Mouse (Mus musculus): ENCODE data around the gene Olfr485.
"Not testable (repeated sequence)": the region's sequence is repeated elsewhere in the genome, so short reads cannot be mapped to it uniquely, and the experiment has no call there.

Gene Olfr485

GRCm38 (mm10) chr7:108159771-108160170, at the start of gene Olfr485:
Gene Olfr485 (minus strand): TSS chr7:108159871.
- no peak for DNase-seq (ENCODE audit: low spot score)

- DNase-seq (ENCODE audit: low spot score), result no peak
Measured at GRCm38 (mm10) chr7:108196938-108197337, 37.3 kb upstream of the Olfr485 start.

- not testable (repeated sequence) for DNase-seq (ENCODE audit: low spot score)
Measured at GRCm38 (mm10) chr7:108196337-108196736, 36.7 kb upstream of the Olfr485 start.

DNA sequence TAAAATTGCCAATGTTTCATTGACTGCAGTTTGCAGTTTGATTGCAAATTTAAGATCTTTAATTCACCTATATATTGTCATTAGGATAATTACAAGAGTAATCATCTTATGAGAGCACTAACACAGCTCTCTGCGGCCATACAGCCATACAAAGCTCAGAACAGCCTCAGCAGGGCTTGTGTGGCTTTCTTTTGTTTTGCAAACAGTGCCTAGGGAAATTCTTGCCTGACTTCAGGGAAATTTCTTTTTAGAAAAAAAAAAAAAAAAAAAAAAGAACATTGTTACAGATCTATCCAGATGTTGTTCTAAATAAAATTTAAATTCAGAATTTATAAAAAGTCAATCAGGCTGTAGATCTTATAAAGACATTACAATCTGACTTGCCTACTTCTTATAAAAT, 33.0 kb upstream of the Olfr485 start:
- not testable (repeated sequence) for DNase-seq (ENCODE audit: low spot score)

DNA sequence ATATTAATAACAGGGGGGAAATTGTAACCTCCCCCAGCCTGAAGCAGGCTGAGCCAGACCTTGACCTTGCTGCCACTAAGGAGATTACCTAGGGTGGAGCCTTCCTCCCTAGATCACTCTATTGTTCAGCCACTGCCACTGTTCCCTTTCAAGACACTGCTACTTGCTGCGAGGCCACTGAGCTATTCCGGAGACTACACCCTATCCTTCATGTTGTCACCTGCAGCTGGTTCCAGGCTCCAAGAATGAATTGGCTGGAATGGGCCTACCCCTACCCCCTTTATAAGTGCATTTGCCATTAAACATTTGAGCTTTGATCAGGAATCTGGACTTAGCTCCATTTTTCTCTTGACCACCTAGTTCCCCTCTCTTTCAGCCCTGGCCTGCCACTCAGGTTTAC, 31.5 kb upstream of the Olfr485 start:
- not testable (repeated sequence) for DNase-seq (ENCODE audit: low spot score)

DNA sequence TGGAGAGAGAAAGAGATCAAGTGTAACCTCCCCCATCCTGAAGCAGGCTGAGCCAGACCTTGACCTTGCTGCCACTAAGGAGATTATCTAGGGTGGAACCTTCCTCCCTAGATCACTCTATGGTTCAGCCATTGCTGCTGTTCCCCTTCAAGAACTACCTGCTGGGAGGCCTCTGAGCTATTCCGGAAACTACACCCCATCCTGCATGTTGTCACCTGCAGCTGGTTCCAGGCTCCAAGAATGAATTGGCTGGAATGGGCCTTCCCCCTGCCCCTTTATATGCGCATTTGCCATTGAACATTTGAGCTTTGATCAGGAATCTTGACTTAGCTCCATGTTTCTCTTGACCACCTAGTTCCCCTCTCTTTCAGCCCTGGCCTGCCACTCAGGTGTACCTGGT, 25.6 kb upstream of the Olfr485 start:
- DNase-seq (ENCODE audit: low spot score), result not testable (repeated sequence)

DNA sequence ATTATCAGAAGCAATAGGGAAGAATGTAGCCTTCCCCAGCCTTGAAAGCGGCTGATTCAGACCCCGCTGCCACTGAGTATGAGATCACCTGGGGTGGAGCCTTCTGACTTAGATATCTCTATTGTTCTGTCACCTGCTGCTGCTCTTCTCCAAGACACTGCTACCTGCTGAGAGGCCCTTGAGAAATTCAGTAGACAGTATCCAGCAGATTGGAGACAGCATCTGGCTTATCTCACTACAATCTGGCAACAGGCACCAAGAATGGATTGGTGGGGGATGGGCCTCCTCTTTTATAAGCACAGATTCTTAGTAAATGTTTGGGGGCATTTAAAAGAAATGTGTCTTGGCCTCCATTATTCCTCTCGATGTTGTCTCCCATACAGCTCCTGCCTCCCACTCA, 24.7 kb upstream of the Olfr485 start:
- DNase-seq (ENCODE audit: low spot score), result not testable (repeated sequence)

- DNase-seq (ENCODE audit: low spot score), result not testable (repeated sequence)
Measured at GRCm38 (mm10) chr7:108172642-108173041, 13.0 kb upstream of the Olfr485 start, which contains the start of gene Olfr486. Gene Olfr486 (minus strand): TSS chr7:108172742.

- no peak for DNase-seq (ENCODE audit: low spot score)
Measured at GRCm38 (mm10) chr7:108127349-108127748, 32.3 kb downstream of the Olfr485 start, which contains the start of gene Olfr484. Gene Olfr484 (minus strand): TSS chr7:108127449.

DNA sequence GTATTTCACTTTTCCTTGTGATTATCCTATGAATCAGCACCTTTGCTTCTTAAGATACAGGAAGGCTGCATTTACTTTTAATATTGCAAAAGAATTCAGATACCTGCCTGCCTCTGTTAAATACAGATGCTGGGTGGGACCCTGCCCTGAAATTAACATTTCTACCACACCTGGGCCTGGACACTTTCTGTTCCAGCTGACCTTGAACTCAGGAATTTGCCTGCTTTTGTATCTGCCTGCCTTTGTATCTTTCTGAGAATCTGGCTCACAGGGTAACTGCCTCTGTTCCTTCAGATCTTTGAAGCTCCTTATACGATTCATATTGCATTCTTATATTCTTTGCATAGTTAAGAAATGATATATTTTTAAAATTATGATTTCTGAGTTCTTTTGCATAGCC, 38.3 kb downstream of the Olfr485 start:
- no peak for DNase-seq (ENCODE audit: low spot score)

GRCm38 (mm10) chr7:108120681-108121080, 39.0 kb downstream of the Olfr485 start:
- DNase-seq (ENCODE audit: low spot score), result no peak

All from testis, postnatal 14 days (tissue).